Mouse (Mus musculus) gastrocnemius, postnatal 10 days (tissue): ENCODE measurements around the gene Kifc5b. TPM values are rescaled to one million over a fixed set of nuclear protein-coding genes. Genes with fewer than 3 reads are reported as not detected.
A peak's percentile ranks its signal among the peaks of the same experiment; 100 is the strongest.
"Not testable (repeated sequence)": the region's sequence is repeated elsewhere in the genome, so short reads cannot be mapped to it uniquely, and the experiment has no call there.

Experiments used
- DNase-seq: peaks from one replicate; pipeline ENCODE4 v3.0.0; 2021; ENCODE audit warnings: mixed read lengths
- long read RNA-seq, 2 experiments: library from polyadenylated mRNA; stranded (forward); transcript quantifications; one replicate each; pipeline ENCODE4 v2.0.0; 2021
- total RNA-seq, 2 experiments: library from RNA; stranded (reverse); gene quantifications; 2 replicates each; pipeline ENCODE4 v1.2.3; 2021

Gene Kifc5b
- total RNA-seq: 1 to 10 TPM; 2.5 to 4.1 TPM
- long read RNA-seq, experiment 1, partial matches to known transcripts: 0 of 4 reads
- long read RNA-seq, experiment 1, other reads (novel, unspliced or antisense): 3 of 4 reads
- long read RNA-seq, experiment 2: 0 reads

GRCm38 (mm10) chr17:26916711-26917482 is at the start of gene Kifc5b:
Gene Kifc5b (plus strand): TSS chr17:26917091.
- DNase-seq: peak; percentile 99

- no peak for DNase-seq
These were observed 48.1 kb upstream of the Kifc5b start for GRCm38 (mm10) chr17:26868756-26869155.

GRCm38 (mm10) chr17:26872870-26873269 is 44.0 kb upstream of the Kifc5b start:
- no peak for DNase-seq

GRCm38 (mm10) chr17:26873502-26873901 is 43.4 kb upstream of the Kifc5b start:
- DNase-seq: no peak

GRCm38 (mm10) chr17:26874542-26874941 is 42.3 kb upstream of the Kifc5b start:
- DNase-seq: no peak

DNA sequence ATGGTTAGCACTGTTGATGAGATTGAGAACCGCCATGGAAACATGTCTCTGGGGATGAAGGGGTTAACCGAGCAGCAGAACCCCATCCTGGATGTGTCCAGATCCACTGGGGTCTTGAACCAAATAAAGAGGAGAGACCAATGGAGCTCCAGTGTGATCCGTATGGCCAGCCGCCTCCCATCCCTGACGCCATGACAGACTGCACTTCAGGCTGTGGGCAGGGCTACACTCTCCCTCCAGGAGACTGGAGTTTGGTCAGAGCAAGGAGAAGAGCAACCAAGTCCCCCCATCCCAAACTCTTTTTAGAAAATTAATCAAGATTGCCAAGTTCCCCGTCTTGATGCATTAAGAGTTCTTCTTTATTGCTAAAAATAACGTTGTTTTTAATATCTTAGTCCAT is 39.0 kb upstream of the Kifc5b start:
- DNase-seq: no peak

DNA sequence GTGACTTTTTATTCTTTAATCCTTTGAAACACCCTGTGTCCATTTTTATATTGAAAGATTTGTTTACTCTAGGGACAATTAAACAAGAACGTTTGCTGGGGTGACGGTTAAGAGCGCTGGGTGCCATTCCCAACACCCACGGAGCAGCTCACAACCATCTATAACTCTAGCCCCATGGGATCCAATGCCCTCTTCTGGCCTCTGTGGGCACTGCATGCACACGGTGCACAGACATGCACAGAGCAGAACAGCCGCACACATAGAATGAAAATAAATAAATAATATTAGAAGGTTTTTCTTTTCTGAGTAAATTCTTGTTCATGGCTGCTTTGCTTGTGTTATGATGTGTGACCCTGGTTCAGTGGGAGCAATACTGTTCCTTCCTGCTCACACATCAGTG is 37.7 kb upstream of the Kifc5b start:
- no peak for DNase-seq

- no peak for DNase-seq
These were observed 34.2 kb upstream of the Kifc5b start for GRCm38 (mm10) chr17:26882706-26883105.

DNA sequence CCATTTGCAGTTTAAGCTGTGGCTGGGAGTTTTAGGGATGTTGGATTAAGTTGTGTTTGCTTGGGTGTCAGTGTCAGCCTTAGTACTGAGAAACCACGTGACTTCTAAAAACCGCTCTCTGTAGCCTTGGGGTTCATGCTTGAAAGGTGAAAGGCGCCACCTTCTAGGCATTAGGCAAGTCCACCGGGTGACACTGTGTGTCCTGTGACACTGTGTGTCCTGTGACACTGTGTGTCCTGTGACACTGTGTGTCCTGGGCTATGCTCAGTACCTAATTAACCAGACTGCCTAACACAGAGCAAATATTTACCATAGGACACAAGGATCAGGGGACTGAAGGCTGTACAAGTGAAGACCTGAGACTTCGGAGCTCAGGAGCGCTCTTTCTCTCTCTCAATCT is 33.3 kb upstream of the Kifc5b start:
- DNase-seq: no peak

GRCm38 (mm10) chr17:26884995-26885926 is 31.6 kb upstream of the Kifc5b start:
- peak; percentile 82 for DNase-seq

DNA sequence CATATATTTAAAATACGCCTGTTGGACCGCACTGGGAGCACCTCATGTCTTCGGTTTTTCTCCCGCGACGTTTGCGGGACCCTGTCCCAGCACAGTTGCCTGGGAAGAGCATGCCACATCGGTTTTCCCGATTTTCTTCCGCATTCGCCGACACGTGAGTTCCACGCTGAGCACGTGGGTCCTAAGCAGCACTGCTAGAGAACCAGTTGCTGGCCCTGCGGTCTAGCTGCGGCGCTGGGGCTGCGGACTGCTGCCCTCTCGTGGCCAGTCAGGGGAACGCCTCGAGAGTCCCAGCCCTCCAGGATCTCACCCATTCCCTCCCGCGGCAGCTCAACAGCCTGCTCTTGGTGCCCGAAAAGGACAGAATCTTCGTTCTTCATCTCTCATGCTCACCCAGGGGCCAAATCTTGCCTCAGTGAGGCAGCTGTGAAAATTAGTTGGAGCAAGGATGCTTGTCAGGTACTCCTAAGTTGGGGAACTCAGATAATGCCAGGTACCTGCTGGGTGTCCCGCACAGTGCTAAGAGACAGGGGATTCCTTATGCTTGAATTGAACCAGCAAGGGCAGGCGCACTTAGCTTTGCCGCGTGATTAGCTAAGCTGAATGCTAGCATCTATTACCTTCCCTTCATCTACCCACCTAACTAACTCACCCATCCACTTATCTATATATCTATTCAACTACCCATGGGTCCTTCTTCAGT is 30.7 kb upstream of the Kifc5b start:
- DNase-seq: peak; percentile 90

- no peak for DNase-seq
These were observed 29.0 kb upstream of the Kifc5b start for GRCm38 (mm10) chr17:26887926-26888325.

- DNase-seq: no peak
These were observed 24.1 kb upstream of the Kifc5b start for GRCm38 (mm10) chr17:26892635-26893375.

DNA sequence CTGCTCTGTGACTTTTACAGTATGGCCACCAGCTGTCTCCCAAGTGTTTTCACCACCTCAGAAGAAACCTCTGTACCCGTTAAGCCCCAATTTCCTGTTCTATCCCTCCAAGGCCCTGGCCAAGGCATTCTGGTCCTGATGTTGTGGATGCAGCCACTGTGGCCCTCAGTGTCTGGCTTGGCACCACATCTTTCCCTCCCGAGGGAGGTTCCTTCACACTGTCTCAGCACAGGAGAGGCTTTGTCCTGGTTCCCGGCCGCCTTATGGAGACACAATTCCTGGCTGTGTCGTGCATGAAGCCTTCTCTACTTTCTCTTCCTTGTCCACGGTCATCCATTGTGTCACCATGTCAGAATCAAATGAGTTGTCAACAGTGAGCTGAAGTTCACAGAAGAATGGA is 23.4 kb upstream of the Kifc5b start:
- DNase-seq: no peak

GRCm38 (mm10) chr17:26894342-26894741 is 22.5 kb upstream of the Kifc5b start:
- no peak for DNase-seq

- peak; percentile 81 for DNase-seq
These were observed 21.3 kb upstream of the Kifc5b start for GRCm38 (mm10) chr17:26895578-26895977.

- no peak for DNase-seq
These were observed 16.0 kb upstream of the Kifc5b start for GRCm38 (mm10) chr17:26900916-26901315.

GRCm38 (mm10) chr17:26904320-26904719 is 12.6 kb upstream of the Kifc5b start:
- DNase-seq: no peak

DNA sequence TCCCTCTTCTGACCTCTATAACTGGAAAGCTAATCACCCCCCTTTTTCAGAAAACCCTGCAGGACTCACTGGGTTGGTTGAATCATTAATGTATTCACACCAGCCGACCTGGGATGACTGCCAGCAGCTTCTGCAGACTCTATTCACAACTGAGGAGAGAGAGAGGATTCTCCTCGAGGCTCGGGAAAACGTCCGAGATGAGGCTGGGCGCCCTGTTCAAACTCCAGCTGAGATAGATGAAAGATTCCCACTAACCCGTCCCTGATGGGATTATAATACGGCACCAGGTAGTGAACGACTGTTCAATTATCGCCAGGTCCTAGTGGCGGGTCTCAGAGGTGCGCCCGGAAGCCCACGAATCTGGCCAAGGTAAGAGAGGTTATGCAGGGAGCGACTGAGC is 9.4 kb upstream of the Kifc5b start:
- DNase-seq: not testable (repeated sequence)

GRCm38 (mm10) chr17:26915248-26915647 is 1.6 kb upstream of the Kifc5b start:
- DNase-seq: no peak

GRCm38 (mm10) chr17:26917560-26917959 is 669 bp downstream of the Kifc5b start:
- not testable (repeated sequence) for DNase-seq

DNA sequence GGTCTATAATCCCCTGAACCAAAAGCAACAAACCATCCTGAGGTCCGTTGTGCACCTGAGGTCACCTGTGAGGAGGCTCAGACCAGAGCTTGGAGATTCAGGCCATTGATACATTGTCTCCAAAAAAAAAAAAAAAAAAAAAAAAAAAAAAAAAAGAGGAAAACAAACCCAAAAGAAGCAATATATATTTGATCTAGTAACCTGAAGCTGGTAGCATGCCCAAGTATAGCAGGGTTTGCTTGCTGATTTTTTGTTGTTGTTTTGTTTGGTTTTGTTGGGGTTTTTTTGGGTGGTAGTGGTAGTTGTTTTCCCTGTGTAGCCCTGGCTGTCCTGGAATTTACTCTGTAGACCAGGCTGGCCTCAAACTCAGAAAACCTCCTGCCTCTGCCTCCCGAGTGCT is 1.5 kb downstream of the Kifc5b start:
- no peak for DNase-seq
